Mouse (Mus musculus): ENCODE results near the gene Pmm1.
A peak's percentile ranks its signal among the peaks of the same experiment; 100 is the strongest.

Pmm1 gene

DNA sequence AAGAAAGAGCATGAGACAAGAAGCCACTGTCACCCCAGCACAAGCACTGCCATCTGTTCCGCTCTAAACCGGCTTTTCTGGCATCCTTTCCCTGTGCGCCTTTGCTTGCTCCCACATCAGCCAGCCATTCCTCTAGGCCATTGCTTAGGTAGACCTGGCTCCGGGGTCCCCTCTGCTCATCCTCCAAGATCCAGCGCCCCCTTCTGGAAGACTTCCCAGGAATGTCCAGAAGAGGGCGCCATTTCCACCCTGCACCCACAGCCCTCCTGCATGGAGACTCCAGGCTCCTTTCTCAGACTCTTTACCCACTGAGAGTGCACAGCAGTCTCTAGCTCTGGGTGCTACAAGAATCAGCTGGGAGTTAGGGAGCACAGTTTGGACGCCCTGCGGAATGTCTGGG lies 4.3 kb downstream of the Pmm1 start:
- DNase-seq (ENCODE audit: low read depth, low spot score) = peak; percentile 41

DNA sequence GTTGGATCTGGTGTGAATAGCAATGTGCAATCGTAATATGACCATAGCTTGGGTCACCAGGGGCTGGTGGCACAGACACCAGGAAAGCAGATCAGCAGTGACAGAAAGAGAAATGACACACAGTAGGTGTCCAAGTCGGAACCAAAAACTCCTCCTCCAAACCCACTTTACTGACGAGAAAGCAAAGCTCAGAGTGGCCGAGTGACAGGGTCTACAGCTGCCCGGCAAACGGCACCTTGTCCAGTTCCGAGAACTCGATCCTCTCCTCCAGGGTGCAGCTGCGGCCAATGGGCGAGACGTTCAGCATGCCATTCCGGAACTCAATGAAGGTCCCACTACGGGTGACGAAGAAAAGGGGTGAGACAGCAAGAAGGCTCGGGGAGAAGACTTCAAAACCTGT lies 5.3 kb downstream of the Pmm1 start:
- no peak for DNase-seq (ENCODE audit: low read depth, low spot score)

DNA sequence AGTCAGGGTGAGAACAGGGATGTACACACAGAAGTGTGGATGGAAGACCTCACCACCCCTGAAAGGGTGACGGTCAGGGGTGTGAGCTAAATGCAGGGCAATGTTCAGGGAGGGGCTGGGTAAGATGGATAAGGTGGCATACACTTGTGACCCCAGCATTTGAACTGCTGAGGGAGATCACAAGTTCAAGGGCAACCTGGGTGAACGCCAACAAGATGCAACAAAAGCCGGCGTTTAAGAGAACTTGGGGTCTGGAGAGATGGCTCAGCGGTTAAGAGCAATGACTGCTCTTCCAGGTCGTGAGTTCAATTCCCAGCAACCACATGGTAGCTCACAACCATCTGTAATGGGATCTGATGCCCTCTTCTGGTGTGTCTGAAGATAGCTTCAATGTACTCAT lies 6.0 kb downstream of the Pmm1 start:
- no peak for DNase-seq (ENCODE audit: low read depth, low spot score)

DNA sequence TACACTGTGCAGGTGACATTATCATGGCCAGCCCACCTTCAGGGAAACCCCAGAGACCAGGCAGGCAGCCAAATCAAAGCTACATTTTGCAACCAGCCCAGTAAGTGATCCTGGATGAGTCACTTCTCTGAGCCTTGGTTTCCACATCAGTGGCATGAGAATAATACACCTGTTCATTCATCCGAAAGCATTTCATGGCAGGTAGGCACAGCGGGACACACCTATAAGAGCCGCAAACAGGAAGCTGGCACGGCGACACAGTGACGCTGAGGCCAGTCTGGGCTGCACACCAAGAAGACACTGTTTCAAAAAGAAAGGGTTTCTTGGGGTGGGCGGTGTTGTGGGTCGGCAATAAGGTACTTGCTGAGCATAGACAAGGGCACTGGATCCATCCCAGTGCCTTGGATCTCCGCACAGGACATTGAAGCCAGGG lies 6.6 kb downstream of the Pmm1 start:
- no peak for DNase-seq (ENCODE audit: low read depth, low spot score)

DNA sequence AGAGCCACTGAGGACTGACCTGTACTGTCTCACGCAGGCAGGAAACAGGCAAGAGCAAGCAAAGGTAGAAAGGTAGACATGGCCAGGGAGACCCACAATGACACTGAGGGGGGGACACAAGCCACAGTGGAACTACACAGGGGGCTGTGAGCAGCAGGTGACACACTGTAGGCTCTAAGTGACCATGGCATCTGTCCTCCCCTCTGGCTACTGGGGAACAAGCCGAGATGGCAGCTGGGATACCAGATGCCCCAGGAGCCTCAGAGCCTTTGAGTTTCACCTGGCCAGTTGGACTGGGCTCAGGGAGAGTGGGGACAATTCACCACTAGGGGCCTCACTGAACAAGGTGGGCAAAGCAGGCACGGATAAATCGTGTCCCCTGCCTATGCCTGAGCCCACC lies 8.4 kb downstream of the Pmm1 start:
- no peak for DNase-seq (ENCODE audit: low read depth, low spot score)

DNA sequence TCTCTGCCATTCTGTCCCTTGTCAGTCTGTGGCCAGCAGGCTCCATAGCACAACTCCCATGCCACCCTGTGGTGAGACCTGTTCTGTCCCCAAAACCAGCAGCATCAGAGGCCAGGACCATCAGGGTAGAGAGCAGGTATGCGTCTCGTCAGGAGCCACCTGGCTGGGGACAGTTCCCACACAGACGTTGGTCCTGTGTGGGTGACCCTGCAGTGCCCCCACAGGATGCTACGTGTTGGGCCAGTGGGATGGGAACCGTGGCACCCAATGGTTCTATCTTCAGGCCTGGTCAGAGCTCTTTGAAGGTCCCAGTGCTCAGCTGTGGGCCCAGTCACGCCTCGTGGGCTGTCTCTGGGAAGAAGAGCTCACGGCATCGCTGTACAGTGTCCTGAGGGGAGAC lies 9.6 kb downstream of the Pmm1 start:
- no peak for DNase-seq (ENCODE audit: low read depth, low spot score)

DNA sequence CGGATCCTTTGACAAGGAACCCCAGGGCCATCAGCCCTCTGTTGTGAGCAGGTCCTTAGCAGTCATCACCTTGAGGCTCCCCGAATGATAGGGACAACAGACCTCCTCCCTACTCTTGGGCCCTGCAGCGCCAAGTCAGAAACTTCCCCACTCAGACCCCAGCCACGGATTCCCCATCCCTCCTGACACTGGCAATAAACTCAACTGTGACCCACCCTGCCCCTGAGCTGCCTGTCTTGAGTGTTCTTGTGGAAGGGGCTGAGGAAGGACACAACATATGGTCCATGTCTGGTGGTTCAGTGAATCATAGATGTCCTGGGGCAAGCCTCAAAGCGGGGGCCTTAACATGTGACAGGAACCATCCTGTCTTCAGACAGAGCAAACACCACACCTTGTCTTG lies 10.0 kb downstream of the Pmm1 start:
- DNase-seq (ENCODE audit: low read depth, low spot score) = no peak

DNA sequence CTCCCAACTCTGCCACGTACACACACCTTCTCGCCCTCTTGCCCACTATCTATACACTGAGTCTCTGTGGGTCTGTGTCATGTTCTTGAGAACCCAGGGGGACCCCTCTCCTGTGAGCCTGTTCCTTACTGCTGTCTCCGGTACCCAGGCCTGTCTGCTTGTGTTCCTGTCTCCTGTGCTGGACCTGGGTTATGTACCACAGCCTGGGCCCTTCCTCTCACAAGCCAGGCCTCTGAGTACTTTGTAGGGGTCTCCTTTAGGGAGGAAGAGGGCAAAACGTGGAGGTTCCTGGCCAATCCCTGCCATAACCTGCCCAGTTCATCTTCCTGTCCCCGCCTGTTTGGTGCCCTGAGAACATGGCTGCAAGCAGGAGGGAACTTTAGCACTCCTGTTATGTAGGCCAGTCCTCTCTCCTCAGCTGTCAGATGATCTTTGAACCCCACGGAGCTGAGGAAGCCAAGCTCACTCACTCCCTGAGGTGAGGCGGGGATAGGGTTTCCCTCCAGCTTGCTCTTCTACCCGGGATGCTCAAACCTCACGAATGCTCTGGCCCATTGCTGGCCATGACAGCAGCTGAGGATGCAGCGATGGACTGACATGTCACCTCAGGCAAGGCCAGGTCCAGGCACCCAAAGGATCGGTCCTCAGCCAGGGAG lies 11.1 kb downstream of the Pmm1 start:
- no peak for DNase-seq (ENCODE audit: low read depth, low spot score)

DNA sequence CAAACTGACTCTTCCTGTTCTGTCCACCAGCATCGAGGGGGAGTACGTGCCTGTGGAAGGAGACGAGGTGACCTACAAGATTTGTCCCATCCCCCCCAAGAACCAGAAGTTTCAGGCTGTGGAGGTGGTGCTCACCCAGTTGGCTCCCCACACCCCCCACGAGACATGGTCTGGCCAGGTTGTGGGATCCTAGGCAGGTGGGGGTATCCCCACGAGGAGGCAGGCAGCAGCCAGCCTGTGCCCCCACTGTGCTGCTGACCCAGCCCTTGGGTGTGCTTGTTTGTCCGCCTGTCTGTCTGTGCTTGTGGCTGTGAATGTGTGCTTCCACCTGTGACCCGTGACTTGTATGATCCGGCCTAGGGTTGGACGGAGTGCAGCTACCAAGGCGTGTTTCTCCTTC lies 11.7 kb downstream of the Pmm1 start:
- DNase-seq (ENCODE audit: low read depth, low spot score) = no peak

DNA sequence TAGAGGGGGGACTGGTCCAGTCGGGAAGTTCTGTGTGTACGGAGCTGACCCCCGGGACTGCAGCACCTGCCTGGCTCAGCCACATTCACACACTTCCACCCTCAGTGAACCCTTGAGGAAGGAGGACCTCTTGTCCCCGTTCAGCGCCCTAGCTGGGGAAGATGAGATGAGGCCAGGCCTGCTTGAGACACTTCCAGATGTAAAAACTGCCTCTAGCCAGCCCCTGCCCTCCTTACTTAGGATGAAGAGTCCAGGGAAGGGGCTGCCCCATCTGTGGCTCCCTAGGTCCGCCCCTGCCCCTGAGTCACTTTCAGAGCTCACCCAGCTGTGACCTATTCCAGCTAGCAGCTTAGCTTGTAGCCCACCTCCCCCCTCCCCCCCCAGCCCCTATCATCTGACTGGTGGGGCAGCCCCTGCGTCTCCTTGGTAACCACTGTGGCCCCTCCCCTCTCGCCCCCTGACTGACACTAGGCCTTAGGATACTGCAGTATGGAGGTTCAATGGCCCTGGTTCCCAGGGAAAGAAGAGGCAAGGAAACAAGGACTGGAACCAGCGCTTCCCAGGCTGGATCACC lies 17.5 kb downstream of the Pmm1 start:
- no peak for DNase-seq (ENCODE audit: low read depth, low spot score)

DNA sequence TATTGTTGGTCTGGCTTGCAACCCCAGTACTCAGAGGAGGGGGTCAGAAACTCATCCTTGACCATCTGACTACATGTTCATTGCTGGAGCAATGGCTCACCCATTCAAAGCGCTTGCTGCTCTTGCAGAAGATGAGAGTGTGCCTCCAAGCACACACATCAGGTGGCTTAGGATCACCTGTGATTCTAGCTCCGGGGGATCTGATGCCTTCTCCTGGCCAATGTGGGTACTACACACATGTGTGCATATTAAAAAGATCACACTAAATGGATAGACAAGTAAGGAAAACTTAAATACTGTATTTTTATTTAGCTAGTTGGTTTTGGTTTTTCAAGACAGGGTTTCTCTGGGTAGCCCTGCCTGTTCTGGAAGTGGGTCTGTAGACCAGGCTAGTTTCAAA lies 19.7 kb downstream of the Pmm1 start:
- no peak for DNase-seq (ENCODE audit: low read depth, low spot score)

DNA sequence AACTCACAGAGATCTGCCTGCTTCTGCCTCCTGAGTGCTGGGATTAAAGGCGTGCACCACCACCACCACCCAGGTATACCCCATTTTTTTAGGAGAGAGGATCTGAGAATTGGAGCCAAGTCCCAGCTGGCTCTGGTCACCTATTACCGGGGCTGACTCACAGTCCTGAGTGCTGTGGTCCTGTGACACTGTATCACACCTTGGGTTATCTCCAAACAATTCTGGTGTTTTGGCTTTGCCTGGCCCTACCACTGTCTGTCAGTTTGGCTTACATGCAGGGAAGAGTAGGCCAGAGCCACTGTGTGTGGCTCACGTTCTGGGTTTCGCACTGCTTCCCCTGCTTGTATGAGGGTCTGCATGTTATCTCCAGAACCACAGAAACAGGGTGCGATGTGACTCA lies 20.5 kb downstream of the Pmm1 start:
- no peak for DNase-seq (ENCODE audit: low read depth, low spot score)

DNA sequence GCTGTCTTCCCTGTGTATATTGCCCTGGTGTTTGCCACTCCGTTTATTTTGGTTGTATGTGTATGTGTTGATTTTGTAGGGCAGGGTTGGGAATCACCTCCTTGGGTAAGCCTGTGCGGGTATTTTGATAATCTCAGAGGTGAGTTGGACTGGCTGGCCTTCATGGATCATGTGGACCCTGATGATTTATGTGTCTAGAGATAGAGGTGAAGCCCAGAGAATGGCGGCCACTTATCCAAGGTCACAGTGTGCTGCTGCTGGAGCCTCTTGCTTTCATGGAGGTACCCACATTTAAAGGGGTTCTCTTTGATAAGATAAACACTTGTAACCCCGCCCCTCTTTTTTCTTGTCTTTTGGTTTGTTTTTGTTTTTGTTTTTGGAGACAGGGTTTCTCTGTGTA lies 21.0 kb downstream of the Pmm1 start:
- DNase-seq (ENCODE audit: low read depth, low spot score) = no peak

DNA sequence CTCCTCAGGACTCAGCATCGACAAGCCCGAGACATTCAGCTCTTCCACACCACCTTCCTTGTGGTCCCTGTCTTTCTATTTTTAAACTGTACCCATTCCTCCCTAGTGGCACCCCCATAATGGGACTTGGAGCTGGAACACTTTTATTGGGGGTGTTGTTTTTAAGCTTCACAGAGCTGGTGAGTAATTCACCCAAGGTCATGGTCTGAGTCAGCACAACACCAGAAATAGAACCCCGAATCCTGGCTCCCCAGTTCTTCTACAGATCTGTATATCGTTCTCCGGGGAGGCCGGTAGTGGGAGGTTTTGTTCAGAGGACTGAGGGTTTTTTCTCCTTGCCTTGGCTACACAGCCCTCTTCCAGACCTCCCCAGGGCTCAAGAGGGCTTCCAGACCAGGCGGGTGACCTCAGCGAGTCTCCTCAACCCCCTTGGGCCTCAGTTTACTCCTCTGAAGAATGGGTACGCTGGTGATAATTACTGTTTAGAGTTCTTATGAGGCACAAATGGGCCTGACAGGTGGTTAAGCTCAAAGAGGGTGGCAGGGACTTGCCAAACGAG lies 21.5 kb downstream of the Pmm1 start:
- no peak for DNase-seq (ENCODE audit: low read depth, low spot score)

DNA sequence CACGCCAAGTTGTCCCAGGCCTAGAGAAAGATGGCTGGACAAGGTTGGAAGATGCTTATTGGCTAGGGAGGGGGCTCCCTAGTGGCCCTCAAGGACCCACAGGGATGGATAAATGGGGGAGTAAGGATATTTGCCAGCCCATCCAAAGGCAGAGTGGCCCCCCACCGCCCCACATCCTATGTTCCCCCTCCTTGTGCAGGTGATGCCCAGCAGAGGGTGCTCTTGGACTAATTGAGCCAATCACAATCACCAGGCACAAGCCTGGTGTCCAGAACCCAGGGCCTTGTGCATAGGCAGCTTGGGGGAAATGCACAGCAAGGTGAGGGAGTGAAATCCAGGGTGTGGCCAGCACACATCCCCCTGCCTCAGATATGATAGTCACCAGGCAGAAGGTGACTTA lies 22.5 kb downstream of the Pmm1 start:
- DNase-seq (ENCODE audit: low read depth, low spot score) = no peak

DNA sequence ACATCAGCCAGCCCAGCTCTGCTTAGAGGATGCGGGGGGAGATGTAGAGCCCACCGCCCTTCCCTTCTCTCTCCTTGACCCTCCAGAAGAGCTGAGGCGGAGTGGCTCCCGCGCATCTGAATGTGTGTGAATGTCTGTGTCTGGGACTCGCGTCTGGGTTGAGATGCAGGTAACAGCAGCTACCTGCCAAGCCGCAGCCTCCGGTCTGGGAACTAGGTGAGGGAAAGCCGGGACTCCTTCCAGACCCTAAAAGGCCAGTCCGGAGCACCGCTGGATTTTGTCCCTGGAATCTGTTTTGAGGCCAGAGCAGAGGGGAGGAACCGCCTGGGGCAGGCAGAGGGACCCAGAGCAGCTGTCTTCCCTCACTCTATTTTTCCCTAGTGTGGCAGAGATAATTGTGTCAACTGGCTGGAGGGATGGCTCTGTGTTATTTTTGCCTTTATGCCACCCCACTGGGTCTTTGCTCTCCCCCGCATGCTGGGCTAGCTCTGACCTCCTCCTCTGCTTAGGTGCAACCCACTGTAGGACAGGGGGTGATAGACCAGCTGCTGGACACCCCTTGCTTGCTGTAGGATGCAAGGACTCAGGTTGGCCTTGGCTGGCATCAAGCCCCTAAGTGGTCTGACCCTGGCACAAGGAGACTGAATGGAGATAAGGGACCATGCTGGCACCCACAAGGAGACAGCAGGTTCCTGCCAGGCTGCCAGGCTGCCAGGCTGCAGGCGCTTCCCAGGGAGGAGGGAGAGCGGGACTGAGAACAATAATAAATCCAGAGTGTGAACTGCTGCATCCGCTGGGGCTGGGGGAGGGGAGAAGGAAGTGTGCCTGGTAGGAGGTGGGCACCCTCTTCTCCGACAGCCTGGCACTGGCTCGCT lies 23.4 kb downstream of the Pmm1 start:
- DNase-seq (ENCODE audit: low read depth, low spot score) = no peak

DNA sequence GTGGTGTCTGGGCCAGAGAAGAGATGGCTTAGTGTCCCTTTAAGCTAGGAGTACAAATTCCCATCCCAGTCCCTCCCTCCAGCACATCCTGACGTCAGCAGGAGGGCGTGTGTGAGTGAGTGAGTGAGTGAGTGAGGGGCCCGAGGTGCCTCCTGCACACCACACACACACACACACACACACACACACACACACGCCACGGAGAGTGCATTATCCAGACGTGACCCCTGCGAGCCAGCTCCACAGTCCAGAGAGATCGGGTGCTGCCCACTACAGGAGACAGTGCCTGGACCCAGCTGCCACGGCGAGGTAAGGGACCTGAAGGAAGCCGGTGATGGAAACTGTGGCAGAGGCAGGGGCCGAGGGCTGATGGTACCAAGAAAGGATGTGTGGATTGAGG lies 24.1 kb downstream of the Pmm1 start, which contains the start of gene Csdc2:
Csdc2 (plus strand) TSS at position 81 of the 400 bp plus-strand sequence.
- no peak for DNase-seq (ENCODE audit: low read depth, low spot score)

DNA sequence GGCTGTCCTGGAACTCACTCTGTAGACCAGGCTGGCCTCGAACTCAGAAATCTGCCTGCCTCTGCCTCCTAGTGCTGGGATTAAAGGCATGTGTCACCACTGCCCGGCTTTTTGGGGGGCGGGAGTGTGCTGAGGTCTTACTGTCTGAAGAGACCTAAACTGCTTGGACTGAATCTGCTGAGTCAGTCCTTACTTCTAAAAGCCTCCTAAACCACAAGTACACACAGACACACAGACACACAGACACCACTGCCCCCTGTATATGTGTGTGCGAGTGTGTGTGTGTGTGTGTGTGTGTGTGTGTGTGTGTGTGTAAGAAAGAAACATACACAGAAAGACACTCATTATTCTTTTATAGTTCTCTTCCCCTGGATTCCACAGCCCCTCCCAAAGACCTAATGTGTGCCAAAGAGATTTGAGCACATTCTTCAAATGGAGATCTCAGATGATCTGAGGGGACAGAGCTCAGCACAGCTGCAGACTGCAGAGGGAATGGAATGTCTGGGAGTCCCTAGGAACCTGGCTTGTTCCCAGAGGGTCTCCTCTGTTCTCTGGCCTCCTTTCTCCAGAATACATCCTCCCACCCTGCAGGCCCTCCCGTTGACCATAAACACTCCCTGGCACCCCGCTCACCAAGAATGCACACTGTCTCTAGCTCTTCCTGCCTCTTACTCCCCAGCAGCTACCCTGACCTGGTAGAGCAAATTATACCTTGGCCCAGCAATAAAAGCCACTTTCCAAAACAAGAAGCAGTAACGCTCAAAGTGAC lies 24.7 kb downstream of the Pmm1 start:
- no peak for DNase-seq (ENCODE audit: low read depth, low spot score)

DNA sequence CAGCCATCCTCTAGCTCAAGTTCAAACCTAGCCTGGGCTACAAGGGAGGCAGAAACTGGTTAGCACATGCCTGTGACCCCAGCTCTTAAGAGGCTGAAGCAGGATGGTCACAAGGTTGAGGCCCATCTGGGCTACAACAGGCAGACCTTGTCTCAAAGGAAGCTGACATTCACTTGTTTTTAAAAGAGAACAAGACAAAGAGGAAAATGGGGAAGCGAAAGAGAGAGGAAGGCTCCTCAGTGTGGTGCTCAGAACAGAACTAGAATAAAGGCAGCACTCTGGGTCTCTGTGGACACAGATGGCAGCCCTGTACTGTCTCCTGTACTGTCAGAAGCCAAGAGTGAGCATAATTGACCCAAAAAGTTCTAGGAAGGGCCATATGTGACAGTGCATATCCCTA lies 26.7 kb downstream of the Pmm1 start:
- DNase-seq (ENCODE audit: low read depth, low spot score) = no peak

DNA sequence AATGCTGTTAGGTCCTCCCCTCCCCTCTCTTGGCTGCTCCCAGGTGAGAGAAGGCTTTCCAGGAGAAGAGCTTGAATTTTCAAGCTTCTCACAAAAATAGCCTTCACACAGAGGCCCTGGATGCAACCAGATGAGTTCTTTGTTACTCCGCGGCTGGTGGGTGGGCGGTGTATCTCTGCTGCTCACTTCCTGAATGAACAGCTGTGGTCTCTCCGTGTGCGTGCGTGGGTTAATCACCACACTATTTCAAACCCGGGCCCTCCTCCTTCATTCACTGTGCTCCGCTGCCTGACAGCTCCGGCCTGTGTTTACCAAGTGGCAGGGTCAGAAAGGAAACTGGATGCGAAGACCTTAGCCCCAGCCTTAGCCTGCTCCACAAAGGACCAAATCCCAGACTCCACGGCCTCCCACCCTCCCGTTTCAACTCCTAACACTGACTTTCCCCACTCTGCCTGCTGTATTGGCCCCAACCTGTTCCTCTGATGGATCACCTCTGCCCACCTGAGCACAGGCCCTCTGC lies 27.7 kb downstream of the Pmm1 start:
- DNase-seq (ENCODE audit: low read depth, low spot score) = no peak

DNA sequence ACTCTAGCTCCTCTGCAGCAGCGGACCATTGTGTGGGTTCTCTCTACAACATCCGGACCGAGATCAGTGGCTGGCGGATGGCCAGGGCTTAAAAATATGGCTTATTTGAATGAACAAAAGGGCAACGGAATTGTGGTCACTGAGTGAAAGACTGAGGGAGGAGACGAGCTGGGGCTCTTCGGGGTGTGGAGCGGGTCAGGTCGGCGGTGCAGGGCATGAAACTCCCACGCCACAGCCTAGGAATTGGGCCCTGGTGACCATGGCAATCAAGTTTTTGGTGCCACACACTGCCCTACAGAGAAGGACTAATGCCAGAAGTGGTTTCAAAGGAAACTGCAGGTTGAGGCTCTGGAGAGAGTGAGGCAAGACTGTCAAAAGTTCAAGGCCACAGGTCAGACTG lies 32.5 kb downstream of the Pmm1 start:
- no peak for DNase-seq (ENCODE audit: low read depth, low spot score)

DNA sequence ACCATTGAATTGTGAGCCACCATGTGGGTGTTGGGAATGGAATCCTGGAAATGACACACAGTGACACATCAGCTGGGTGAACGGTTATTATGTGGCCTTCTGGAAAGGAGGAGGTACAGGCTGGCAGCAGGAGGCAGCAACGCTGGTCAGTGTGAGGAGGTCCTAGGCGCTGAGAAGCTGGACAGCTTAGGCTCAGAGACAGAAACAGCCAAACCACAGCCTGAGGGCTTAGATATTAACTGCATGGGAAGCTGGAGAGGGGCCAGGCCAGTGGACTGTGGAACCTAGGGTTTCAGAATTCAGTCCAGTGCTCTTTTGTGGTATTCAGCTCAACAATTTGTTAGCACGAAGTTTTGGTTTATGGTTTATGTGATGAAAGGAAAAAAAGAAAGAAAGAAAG lies 33.0 kb downstream of the Pmm1 start:
- DNase-seq (ENCODE audit: low read depth, low spot score) = no peak
